Mouse (Mus musculus) megakaryocyte, embryonic 14.5 days (primary cell): ENCODE measurements at regions not wholly inside any gene's neighbourhood (a gene's known extent, or its start where the extent isn't known, plus 50 kb on each side); places are given as distances from the start of the nearest gene placed in this dataset.

ENCODE experiments used
- FLI1 ChIP-seq: IDR thresholded peaks from 2 replicates; pipeline ENCODE4 v1.6.1; 2012; ENCODE audit warnings: low read length, inconsistent platforms, mixed read lengths
- GATA1 ChIP-seq: IDR thresholded peaks from 3 replicates; pipeline ENCODE4 v1.6.1; 2012; ENCODE audit warnings: mixed read lengths, low read length, inconsistent platforms, borderline replicate concordance

- TF ChIP-seq GATA1, result no peak
- no peak for TF ChIP-seq FLI1
These were observed 173.8 kb upstream of the Tll1 start for GRCm38 (mm10) chr8:64379732-64380349.
